Mouse (Mus musculus) erythroid progenitor cell, adult 5-6 weeks (primary cell): Measurements from ENCODE around the gene Gm21209. TPM values are rescaled to one million over a fixed set of nuclear protein-coding genes. Genes with fewer than 3 reads are reported as not detected.
"Not testable (repeated sequence)": the region's sequence is repeated elsewhere in the genome, so short reads cannot be mapped to it uniquely, and the experiment has no call there.

Experiments
- ATAC-seq: replicated peaks from 2 replicates; pipeline ENCODE4 v1.8.0; 2016; ENCODE audit warnings: moderate number of reproducible peaks, mild to moderate bottlenecking, moderate TSS enrichment, inconsistent platforms; ENCODE audit not compliant: poor library complexity, low FRiP score, severe bottlenecking
- total RNA-seq, 2 experiments: library from RNA; stranded (forward) in 1 of 2; stranded (reverse) in 1 of 2; fragments of 150-400 nt in 1 of 2; fragments of 186-747, 209-891 nt in 1 of 2; gene quantifications; 2 replicates each; pipeline versions ENCODE4 v1.2.3 to v1.2.4; 2015 to 2017; ENCODE audit warnings: low replicate concordance in 2 of 2

The Gm21209 gene
- total RNA-seq (2015; ENCODE audit: low replicate concordance), result not detected in 2 replicates
- total RNA-seq (2017; ENCODE audit: low replicate concordance), result not detected in 2 replicates

GRCm38 (mm10) chrY:49570856-49571255, at the start of gene Gm21209:
Gene Gm21209 (plus strand): TSS chrY:49571156.
- not testable (repeated sequence) for ATAC-seq
